Mouse (Mus musculus): ENCODE measurements around the gene Vmn2r96.
"Not testable (repeated sequence)": the region's sequence is repeated elsewhere in the genome, so short reads cannot be mapped to it uniquely, and the experiment has no call there.

Gene Vmn2r96

DNA sequence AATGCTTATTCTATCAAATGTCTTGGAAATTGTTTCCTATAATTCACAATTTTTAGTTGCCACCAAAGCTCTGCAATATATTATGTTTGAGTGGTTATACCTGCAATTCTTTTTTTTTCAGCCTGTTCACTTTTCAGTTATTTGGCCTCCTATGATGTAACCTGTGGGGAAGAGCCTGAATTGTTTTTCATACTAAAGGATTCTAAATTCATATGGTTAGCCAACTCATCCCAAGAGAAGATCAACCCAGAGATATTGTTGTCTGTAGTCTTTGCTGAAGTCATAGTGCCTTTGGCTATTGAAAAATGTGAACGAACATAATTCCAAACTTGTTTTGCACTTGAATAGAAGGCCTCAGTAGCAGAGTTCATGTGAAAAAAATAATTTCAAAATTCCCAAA is at the start of gene Vmn2r96:
TSS of gene Vmn2r96 (plus strand) at position 301 of the 400 bp plus-strand sequence.
- CTCF ChIA-PET = not testable (repeated sequence)

DNA sequence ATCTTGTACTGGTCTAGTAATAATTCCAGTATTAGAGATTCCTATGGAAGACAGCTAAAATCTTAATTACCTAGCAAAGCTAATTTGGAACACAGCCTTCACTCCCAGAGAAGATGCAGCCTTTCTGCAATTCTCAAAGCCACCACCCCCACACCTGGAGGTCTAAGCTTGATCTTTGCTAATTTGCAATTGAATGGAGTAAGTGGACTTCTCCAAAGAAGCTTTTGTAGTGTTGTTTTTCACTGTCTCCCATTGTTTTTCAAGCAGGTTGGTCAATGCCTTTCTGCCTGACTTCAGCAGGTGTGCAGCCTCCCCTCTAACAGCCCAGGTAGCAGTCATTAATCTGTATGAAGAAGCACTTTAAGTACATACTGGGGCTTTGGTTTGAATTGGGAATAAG is 49.6 kb upstream of the Vmn2r96 start:
- CTCF ChIA-PET = no interaction called here

DNA sequence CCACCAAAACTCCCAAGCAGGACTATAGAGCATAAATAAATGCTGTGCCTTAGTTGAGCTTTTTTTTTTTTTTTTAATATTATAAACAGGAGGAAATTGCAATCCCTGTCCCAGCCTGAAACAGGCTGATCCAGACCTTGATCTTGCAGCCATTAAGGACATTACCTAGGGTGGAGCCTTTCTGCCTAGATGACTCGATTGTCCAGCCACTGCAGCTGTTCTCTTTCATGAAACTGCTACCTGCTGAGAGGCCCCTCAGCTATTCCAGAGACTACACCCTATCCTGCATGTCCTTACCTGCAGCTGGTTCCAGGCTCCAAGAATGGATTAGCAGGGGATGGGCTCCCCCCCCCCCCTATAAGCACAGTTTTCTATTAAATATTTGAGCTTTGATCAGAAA is 49.0 kb upstream of the Vmn2r96 start:
- CTCF ChIA-PET = no interaction called here

DNA sequence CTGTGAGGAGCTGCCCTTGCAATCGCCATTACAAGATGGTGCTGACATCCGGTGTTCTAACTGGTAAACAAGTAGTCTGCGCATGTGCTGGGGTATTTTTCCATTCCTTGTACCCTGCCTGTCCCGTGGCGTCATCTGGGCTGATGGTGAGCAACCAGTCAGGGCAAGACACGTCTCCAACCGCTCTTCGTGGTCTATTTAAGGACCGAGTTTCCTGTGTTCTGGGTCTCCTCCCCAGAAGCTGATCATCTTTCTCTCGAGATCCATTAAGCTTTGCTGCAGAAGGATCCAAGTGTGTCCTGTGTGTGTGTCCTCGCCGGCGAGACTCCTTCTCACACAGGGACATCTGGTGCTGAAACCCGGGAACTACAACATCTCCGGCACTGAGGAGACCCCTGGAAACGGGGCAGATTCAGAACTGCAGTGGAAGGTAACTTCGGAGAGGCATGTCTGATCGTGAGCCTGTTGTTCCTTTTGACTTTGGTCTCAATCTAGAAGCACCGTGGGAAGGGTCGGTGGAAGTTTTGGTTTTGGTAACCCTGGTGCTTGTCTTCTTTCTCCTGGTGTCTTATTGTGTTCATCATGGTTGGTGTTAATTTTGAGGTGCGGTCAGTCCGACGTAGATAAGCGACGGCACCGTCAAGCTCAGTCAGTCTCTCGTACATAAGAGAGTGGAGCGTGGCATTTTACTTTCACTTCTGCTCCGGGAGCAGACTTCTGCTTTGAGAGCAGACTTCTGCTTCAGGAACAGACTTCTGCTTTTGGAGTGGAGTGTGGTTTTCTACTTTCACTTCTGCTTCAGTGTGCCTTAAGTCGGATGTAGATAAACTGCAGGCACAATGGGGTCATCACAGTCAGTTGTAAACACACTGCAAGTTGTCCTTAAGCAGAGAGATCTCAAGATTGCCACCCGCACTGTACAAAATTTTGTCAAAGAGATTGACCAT is 14.5 kb upstream of the Vmn2r96 start:
- CTCF ChIA-PET = interaction anchor here (0.6 kb wide), 1 partner anchor 940 kb away, joined by 3 read pairs; no protein-coding TSS in a partner anchor

DNA sequence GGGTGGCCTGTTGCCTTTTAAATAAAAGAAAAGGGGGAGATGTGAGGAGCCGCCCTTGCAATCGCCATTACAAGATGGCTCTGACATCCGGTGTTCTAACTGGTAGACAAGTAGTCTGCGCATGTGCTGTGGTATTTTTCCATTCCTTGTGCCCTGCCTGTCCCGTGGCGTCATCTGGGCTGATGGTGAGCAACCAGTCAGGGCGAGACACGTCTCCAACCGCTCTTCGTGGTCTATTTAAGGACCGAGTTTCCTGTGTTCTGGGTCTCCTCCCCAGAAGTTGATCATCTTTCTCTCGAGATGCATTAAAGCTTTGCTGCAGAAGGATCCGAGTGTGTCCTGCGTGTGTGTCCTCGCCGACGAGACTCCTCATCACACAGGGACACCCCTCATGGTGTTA is 6.8 kb upstream of the Vmn2r96 start:
- CTCF ChIA-PET = not testable (repeated sequence)

DNA sequence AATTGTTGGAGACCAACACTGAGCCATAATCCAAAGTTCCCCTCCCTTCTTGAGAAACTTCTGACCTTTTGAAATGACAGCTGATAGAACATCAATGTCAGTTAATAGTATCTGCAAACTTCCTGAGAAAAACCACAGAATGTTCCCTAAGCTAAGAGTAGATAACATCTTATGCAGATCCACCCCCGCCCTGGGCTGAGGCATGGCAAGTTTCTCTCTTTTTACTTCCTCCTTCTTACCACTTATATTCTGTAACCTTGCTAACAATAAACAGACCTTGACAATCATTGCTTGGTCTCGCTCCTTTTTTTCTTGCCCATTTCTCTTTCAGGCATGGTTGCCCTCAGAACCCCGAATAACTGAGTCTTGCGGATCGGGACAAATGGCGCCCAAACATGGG is 42.2 kb downstream of the Vmn2r96 start:
- CTCF ChIA-PET = not testable (repeated sequence)

DNA sequence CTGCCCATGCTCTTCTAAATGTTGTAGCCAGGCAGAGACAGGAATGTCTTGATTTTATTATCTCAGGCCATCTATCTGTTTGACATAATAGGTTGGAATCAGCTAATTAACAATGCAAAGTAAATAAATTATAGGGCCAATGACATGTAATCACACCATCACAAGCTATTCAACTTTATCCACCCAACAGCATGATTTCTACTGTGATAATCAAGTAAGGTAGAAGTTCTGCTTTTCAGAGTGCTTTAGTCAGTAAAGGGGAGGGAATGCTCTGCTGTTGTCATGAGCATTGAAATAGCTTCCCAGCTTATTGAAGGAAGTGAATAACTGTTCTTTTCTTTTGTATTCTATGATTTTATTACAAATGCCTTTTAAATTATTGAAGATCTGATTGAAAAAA is 53.6 kb downstream of the Vmn2r96 start:
- CTCF ChIA-PET = no interaction called here
